19 mouse cellular contexts compared by ENCODE assay signal in genomic region chr13:77215460-77215859, GRCm38 (mm10).
DNase-seq lines count a peak whose midpoint lies in the region; ATAC-seq and TF ChIP-seq lines count a peak whose summit lies in the region.
"Had no signal": no experiment of that assay in that cellular context is flagged by ENCODE, and none has a peak within 500 bp of the region (broad histone marks: within the 10 kb centered on the region; RNA-seq: fewer than 3 reads in every experiment).

No protein-coding gene starts in this region.

- TF ChIP-seq CTCF in intestine, postnatal 0 days (IDR thresholded peaks at IDR 0.05; ENCODE audit: low read depth) = peak; percentile 54
- TF ChIP-seq CTCF in lung, postnatal 0 days (IDR thresholded peaks at IDR 0.05) = peak; percentile 47

- H3K9ac ChIP-seq in intestine, postnatal 0 days (ENCODE audit: low read depth, low read length) = no peak overlapping the region
- no peak overlapping the region for H3K9ac ChIP-seq in intestine, embryonic 16.5 days (ENCODE audit: low read depth, low read length)
- no peak overlapping the region for H3K9ac ChIP-seq in lung, postnatal 0 days (replicated peaks; ENCODE audit: low read depth)
- H3K9ac ChIP-seq: hindbrain, embryonic 15.5 days; liver, embryonic 15.5 days; midbrain, embryonic 12.5 days had no signal

- H3K36me3 ChIP-seq in intestine, postnatal 0 days (ENCODE audit: control insufficient read depth, insufficient read depth) = no peaks in the 10 kb centered on the region
- no peaks in the 10 kb centered on the region for H3K36me3 ChIP-seq in intestine, embryonic 16.5 days (ENCODE audit: control insufficient read depth, insufficient read depth, low read length)
- H3K36me3 ChIP-seq in lung, postnatal 0 days (ENCODE audit: insufficient read depth, low read length) = no peaks in the 10 kb centered on the region
- H3K36me3 ChIP-seq: hindbrain, embryonic 15.5 days; liver, embryonic 15.5 days; midbrain, embryonic 12.5 days had no signal

- H3K9me3 ChIP-seq in intestine, postnatal 0 days (ENCODE audit: control insufficient read depth) = no peaks in the 10 kb centered on the region
- no peaks in the 10 kb centered on the region for H3K9me3 ChIP-seq in intestine, embryonic 16.5 days (ENCODE audit: control insufficient read depth, low read length)
- H3K9me3 ChIP-seq in lung, postnatal 0 days (ENCODE audit: low read length) = no peaks in the 10 kb centered on the region
- H3K9me3 ChIP-seq: hindbrain, embryonic 15.5 days; liver, embryonic 15.5 days; midbrain, embryonic 12.5 days had no signal

- no peak for TF ChIP-seq EP300 in lung, postnatal 0 days (IDR thresholded peaks at IDR 0.05)

- H3K4me1 ChIP-seq in intestine, postnatal 0 days (replicated peaks; ENCODE audit: control insufficient read depth, insufficient read depth, low read length) = no peaks in the 10 kb centered on the region
- no peaks in the 10 kb centered on the region for H3K4me1 ChIP-seq in intestine, embryonic 16.5 days (ENCODE audit: control insufficient read depth, insufficient read depth, low read length)
- H3K4me1 ChIP-seq in lung, postnatal 0 days (ENCODE audit: insufficient read depth, low read depth, low read length) = no peaks in the 10 kb centered on the region
- H3K4me1 ChIP-seq: hindbrain, embryonic 15.5 days; liver, embryonic 15.5 days; midbrain, embryonic 12.5 days had no signal

- DNase-seq in CD4-positive, CD25-positive, alpha-beta regulatory T cell, adult 2 months (ENCODE audit: low read depth, low spot score) = peak; percentile 1
- DNase-seq in lung, postnatal 0 days (ENCODE audit: low spot score) = no peak
- no peak for DNase-seq in lung, postnatal 4 days
- DNase-seq in induced T-regulatory cell, adult 2 months (ENCODE audit: low read depth) = peak; percentile 3
- DNase-seq: adrenal gland, postnatal 10 days; cerebellum, adult 11-12 months; gastrocnemius, postnatal 14 days; heart, postnatal 14 days; kidney, adult 2 months; kidney, postnatal 36 days; lung, postnatal 36 days; thymus, adult 2 months had no signal

- ATAC-seq in CD4-positive, CD25-positive, alpha-beta regulatory T cell, adult 4 months = no peak
- ATAC-seq in intestine, postnatal 0 days = no peak
- no peak for ATAC-seq in intestine, embryonic 16.5 days
- ATAC-seq in lung, postnatal 0 days = no peak
- no peak for ATAC-seq in megakaryocyte, adult 5-6 weeks (ENCODE audit: poor library complexity, severe bottlenecking)

- H3K4me2 ChIP-seq in intestine, postnatal 0 days (replicated peaks; ENCODE audit: low read depth) = no peak overlapping the region
- no peak overlapping the region for H3K4me2 ChIP-seq in intestine, embryonic 16.5 days (ENCODE audit: low read depth, low read length)
- H3K4me2 ChIP-seq in lung, postnatal 0 days (replicated peaks; ENCODE audit: low read depth, low read length) = no peak overlapping the region
- H3K4me2 ChIP-seq: hindbrain, embryonic 15.5 days; liver, embryonic 15.5 days; midbrain, embryonic 12.5 days had no signal

- 80% methylated on average over 2 of the region's 2 CpGs for WGBS in intestine, postnatal 0 days
- WGBS in intestine, embryonic 16.5 days = 77% methylated on average over 2 of the region's 2 CpGs
- WGBS in lung, postnatal 0 days = 62% methylated on average over 2 of the region's 2 CpGs

- no peak overlapping the region for H3K4me3 ChIP-seq in intestine, postnatal 0 days (ENCODE audit: low read depth, low read length)
- no peak overlapping the region for H3K4me3 ChIP-seq in intestine, embryonic 16.5 days (ENCODE audit: low read length)
- no peak overlapping the region for H3K4me3 ChIP-seq in lung, postnatal 0 days (ENCODE audit: low read depth, low read length)
- H3K4me3 ChIP-seq: hindbrain, embryonic 15.5 days; liver, embryonic 15.5 days; midbrain, embryonic 12.5 days had no signal

- no peaks in the 10 kb centered on the region for H3K27me3 ChIP-seq in intestine, postnatal 0 days (replicated peaks; ENCODE audit: control insufficient read depth, insufficient read depth, low read length)
- H3K27me3 ChIP-seq in intestine, embryonic 16.5 days (replicated peaks; ENCODE audit: control insufficient read depth, insufficient read depth, low read length) = no peaks in the 10 kb centered on the region
- H3K27me3 ChIP-seq in lung, postnatal 0 days (replicated peaks; ENCODE audit: insufficient read depth, low read length) = no peaks in the 10 kb centered on the region
- H3K27me3 ChIP-seq: hindbrain, embryonic 15.5 days; liver, embryonic 15.5 days; midbrain, embryonic 12.5 days had no signal

- H3K27ac ChIP-seq in intestine, postnatal 0 days (ENCODE audit: low read depth, low read length) = no peak overlapping the region
- H3K27ac ChIP-seq in intestine, embryonic 16.5 days (ENCODE audit: low read length) = no peak overlapping the region
- no peak overlapping the region for H3K27ac ChIP-seq in lung, postnatal 0 days (ENCODE audit: low read length)
- H3K27ac ChIP-seq: hindbrain, embryonic 15.5 days; liver, embryonic 15.5 days; midbrain, embryonic 12.5 days had no signal

Comparison
In these comparisons a context has a peak if more than half of its experiments do, and no peak if none do; other contexts are left out.
1. DNase-seq: peak in CD4-positive, CD25-positive, alpha-beta regulatory T cell, adult 2 months (single experiment) and induced T-regulatory cell, adult 2 months (single experiment); none in lung, postnatal 0 days (single experiment) and lung, postnatal 4 days (0 of 2).